Mouse (Mus musculus) intestine, postnatal 0 days (tissue): ENCODE results near the gene Hist4h4. TPM values are rescaled to one million over a fixed set of nuclear protein-coding genes. Genes with fewer than 3 reads are reported as not detected.
"Not testable (repeated sequence)": the region's sequence is repeated elsewhere in the genome, so short reads cannot be mapped to it uniquely, and the experiment has no call there.

ENCODE experiments used
- ATAC-seq: fragments of 200-750 bp; cut with Nextera tagmentation; 2 replicates; pipeline ENCODE4 v1.8.0; 2017; ENCODE audit warnings: mild to moderate bottlenecking, moderate TSS enrichment, moderate library complexity
- H3K27ac ChIP-seq: fragments of 300-500 bp; sonication (generic); 2 replicates; pipeline ENCODE4 v1.5.1; 2014; ENCODE audit warnings: mild to moderate bottlenecking, low read depth, low read length, moderate library complexity
- H3K27me3 ChIP-seq: fragments of 300-500 bp; sonication (generic); replicated peaks from 2 replicates; pipeline ENCODE4 v1.6.1; 2014; ENCODE audit warnings: low read length, mixed read lengths; ENCODE audit not compliant: control insufficient read depth, insufficient read depth
- H3K36me3 ChIP-seq: fragments of 300-500 bp; sonication (generic); 2 replicates; pipeline ENCODE4 v1.6.1; 2014; ENCODE audit warnings: mild to moderate bottlenecking, moderate library complexity; ENCODE audit not compliant: control insufficient read depth, insufficient read depth
- H3K4me1 ChIP-seq: fragments of 300-500 bp; sonication (generic); replicated peaks from 2 replicates; pipeline ENCODE4 v1.6.1; 2014; ENCODE audit warnings: antibody characterized with exemption, low read length, mixed read lengths; ENCODE audit not compliant: control insufficient read depth, insufficient read depth
- H3K4me2 ChIP-seq: fragments of 300-500 bp; sonication (generic); replicated peaks from 2 replicates; pipeline ENCODE4 v1.6.1; 2014; ENCODE audit warnings: low read depth, mild to moderate bottlenecking, moderate library complexity
- H3K4me3 ChIP-seq: fragments of 300-500 bp; sonication (generic); 2 replicates; pipeline ENCODE4 v1.5.1; 2014; ENCODE audit warnings: low read depth, low read length
- H3K9ac ChIP-seq: fragments of 300-500 bp; sonication (generic); 2 replicates; pipeline ENCODE4 v1.6.1; 2014; ENCODE audit warnings: mild to moderate bottlenecking, low read depth, low read length
- H3K9me3 ChIP-seq: fragments of 300-500 bp; sonication (generic); 2 replicates; pipeline ENCODE4 v1.6.1; 2016; ENCODE audit warnings: mixed run types; ENCODE audit not compliant: control insufficient read depth
- CTCF ChIP-seq: sonication (generic); IDR thresholded peaks from 2 replicates; pipeline ENCODE4 v1.5.1; 2016; ENCODE audit warnings: low read depth, mild to moderate bottlenecking, control low read depth, antibody characterized with exemption, moderate library complexity
- WGBS: fragments of 180-500 bp; shearing (Covaris S2); extraction: QIAGEN DNeasy Blood & Tissue Kit; methylation state at CpG from one replicate; pipeline ENCODE4 v1.1.7; 2014; 5-methylcytosine and 5-hydroxymethylcytosine counted together
- polyA plus RNA-seq: library from polyadenylated mRNA; unstranded; fragments of >200 nt; fragmentation: Nextera tagmentation; extraction: Ambion mirVana; gene quantifications from 2 replicates; pipeline ENCODE4 v1.2.1, GENCODE M21; 2015

The Hist4h4 gene
- polyA plus RNA-seq, 1 experiment from 2014 or later = 0.76 TPM

- no peak overlapping the region for H3K9ac ChIP-seq
- 16% methylated on average over 9 of the region's 9 CpGs for WGBS
- H3K4me2 ChIP-seq = peak overlapping the region; percentile 88
- H3K27ac ChIP-seq = peak overlapping the region; percentile 99
- 0 out of 2 replicates have a peak, but pooled peaks cover 7% of the 10 kb centered on the region for H3K4me1 ChIP-seq
- no peaks in the 10 kb centered on the region for H3K27me3 ChIP-seq
- H3K36me3 ChIP-seq = no peaks in the 10 kb centered on the region
- H3K9me3 ChIP-seq = no peaks in the 10 kb centered on the region
- peak overlapping the region; percentile 68 for H3K4me3 ChIP-seq
- TF ChIP-seq CTCF = peak; percentile 23; the same call in 1 of the 2 replicates
- ATAC-seq = no peak
Observed at GRCm38 (mm10) chr6:136804705-136805408, 642 bp upstream of the Hist4h4 start.

- Histone ChIP-seq H3K9me3 (no peaks in the 10 kb centered on the region), H3K4me3 (peak overlapping the region; percentile 68), H3K4me2 (peak overlapping the region; percentile 88), H3K27me3 (no peaks in the 10 kb centered on the region), H3K36me3 (no peaks in the 10 kb centered on the region), H3K9ac (peak overlapping the region; percentile 82), H3K4me1 (0 out of 2 replicates have a peak, but pooled peaks cover 7% of the 10 kb centered on the region), H3K27ac (peak overlapping the region; percentile 99)
- ATAC-seq = no peak
- 7% methylated on average over 12 of the region's 12 CpGs for WGBS
- TF ChIP-seq CTCF = no peak
Observed at GRCm38 (mm10) chr6:136803093-136803738, 999 bp downstream of the Hist4h4 start.

- H3K4me1 ChIP-seq = 0 out of 2 replicates have a peak, but pooled peaks cover 4% of the 10 kb centered on the region
- no peak for ATAC-seq
- no peaks in the 10 kb centered on the region for H3K36me3 ChIP-seq
- H3K4me3 ChIP-seq = no peak overlapping the region
- H3K9me3 ChIP-seq = no peaks in the 10 kb centered on the region
- no peaks in the 10 kb centered on the region for H3K27me3 ChIP-seq
- TF ChIP-seq CTCF = no peak
- 67% methylated on average over 6 of the region's 6 CpGs for WGBS
- H3K9ac ChIP-seq = no peak overlapping the region
- no peak overlapping the region for H3K4me2 ChIP-seq
- H3K27ac ChIP-seq = no peak overlapping the region
Observed at GRCm38 (mm10) chr6:136801274-136801673, 2.9 kb downstream of the Hist4h4 start.

- no peak for ATAC-seq
- Histone ChIP-seq H3K27me3 (no peaks in the 10 kb centered on the region), H3K4me3 (no peak overlapping the region), H3K4me1 (0 out of 2 replicates have a peak, but pooled peaks cover 4% of the 10 kb centered on the region), H3K9me3 (no peaks in the 10 kb centered on the region), H3K27ac (no peak overlapping the region), H3K36me3 (no peaks in the 10 kb centered on the region), H3K4me2 (no peak overlapping the region), H3K9ac (no peak overlapping the region)
- no peak for TF ChIP-seq CTCF
- 89% methylated on average over 8 of the region's 8 CpGs for WGBS
Observed at GRCm38 (mm10) chr6:136800710-136801109, 3.5 kb downstream of the Hist4h4 start.

- H3K9ac ChIP-seq, H3K27me3 ChIP-seq, H3K9me3 ChIP-seq, H3K4me3 ChIP-seq, ATAC-seq, H3K4me2 ChIP-seq, H3K36me3 ChIP-seq, H3K27ac ChIP-seq, H3K4me1 ChIP-seq: not testable (repeated sequence)
- 89% methylated on average over 3 of the region's 3 CpGs for WGBS
Observed at GRCm38 (mm10) chr6:136797874-136798693, 6.1 kb downstream of the Hist4h4 start.

- Histone ChIP-seq H3K4me3 (no peak overlapping the region), H3K4me1 (0 out of 2 replicates have a peak, but pooled peaks cover 3% of the 10 kb centered on the region), H3K4me2 (no peak overlapping the region), H3K36me3 (no peaks in the 10 kb centered on the region), H3K9ac (no peak overlapping the region), H3K27me3 (no peaks in the 10 kb centered on the region), H3K9me3 (no peaks in the 10 kb centered on the region), H3K27ac (no peak overlapping the region)
- no peak for TF ChIP-seq CTCF
- no peak for ATAC-seq
- WGBS = 69% methylated on average over 6 of the region's 6 CpGs
Observed at GRCm38 (mm10) chr6:136795850-136796249, 8.4 kb downstream of the Hist4h4 start.
